Mouse (Mus musculus): ENCODE measurements around the gene Mthfd1.

Mthfd1 gene

GRCm38 (mm10) chr12:76360868-76361267 is 105.8 kb downstream of the Mthfd1 start:
- no peak for DNase-seq (ENCODE audit: low spot score)

- no peak for DNase-seq (ENCODE audit: low spot score)
Measured at GRCm38 (mm10) chr12:76361405-76362302, 106.6 kb downstream of the Mthfd1 start.

GRCm38 (mm10) chr12:76362303-76362676 is 107.2 kb downstream of the Mthfd1 start:
- no peak for DNase-seq (ENCODE audit: low spot score)

GRCm38 (mm10) chr12:76366276-76366675 is 111.2 kb downstream of the Mthfd1 start:
- DNase-seq (ENCODE audit: low spot score): no peak

GRCm38 (mm10) chr12:76367096-76367995 is 112.2 kb downstream of the Mthfd1 start:
- DNase-seq (ENCODE audit: low spot score): no peak

GRCm38 (mm10) chr12:76368201-76368789 is 113.2 kb downstream of the Mthfd1 start:
- no peak for DNase-seq (ENCODE audit: low spot score)

GRCm38 (mm10) chr12:76368790-76369205 is 113.7 kb downstream of the Mthfd1 start:
- DNase-seq (ENCODE audit: low spot score): no peak
